Mouse (Mus musculus) myocyte (in vitro differentiated cells): ENCODE results near the gene Hoxa2. TPM values are rescaled to one million over a fixed set of nuclear protein-coding genes. Genes with fewer than 3 reads are reported as not detected.

Experiments
- H3K27me3 ChIP-seq: one replicate; pipeline ENCODE4 v1.6.1; 2011; ENCODE audit not compliant: control insufficient read depth, insufficient read depth, insufficient read length
- H3K36me3 ChIP-seq: one replicate; pipeline ENCODE4 v1.6.1; 2011; ENCODE audit not compliant: control insufficient read depth, insufficient read depth
- H3K4me2 ChIP-seq: one replicate; pipeline ENCODE4 v1.6.1; 2011; ENCODE audit warnings: low read depth, control low read depth
- H3K4me3 ChIP-seq: one replicate; pipeline ENCODE4 v1.5.1; 2011; ENCODE audit warnings: mild to moderate bottlenecking, control low read depth, moderate library complexity
- H3K79me2 ChIP-seq: one replicate; pipeline ENCODE4 v1.6.1; 2011; ENCODE audit not compliant: control insufficient read depth, insufficient read depth
- H3ac ChIP-seq: one replicate; pipeline ENCODE4 v1.6.1; 2011; ENCODE audit not compliant: control insufficient read depth, insufficient read length
- CEBPB ChIP-seq: IDR thresholded peaks from 2 replicates; pipeline ENCODE4 v1.6.1; 2011; ENCODE audit warnings: mild to moderate bottlenecking, moderate library complexity; ENCODE audit not compliant: poor library complexity, insufficient read depth, severe bottlenecking
- E2F4 ChIP-seq: IDR thresholded peaks from one replicate; pipeline ENCODE4 v1.6.1; 2011; ENCODE audit warnings: mild to moderate bottlenecking, control low read depth, moderate library complexity; ENCODE audit not compliant: insufficient read depth
- MAX ChIP-seq: IDR thresholded peaks from one replicate; pipeline ENCODE4 v1.6.1; 2011; ENCODE audit warnings: low read depth, mild to moderate bottlenecking, control low read depth
- MYOD1 ChIP-seq, 3 experiments: IDR thresholded peaks; one replicate each; pipeline ENCODE4 v1.6.1; 2011; ENCODE audit warnings: control low read depth in 2 of 3, low read depth in 2 of 3, mild to moderate bottlenecking in 2 of 3, moderate library complexity in 1 of 3; ENCODE audit not compliant: insufficient read length in 2 of 3, control insufficient read depth in 1 of 3
- MYOG ChIP-seq, 3 experiments: IDR thresholded peaks; one replicate each; pipeline ENCODE4 v1.6.1; 2011; ENCODE audit warnings: control low read depth in 2 of 3, low read depth in 2 of 3, mild to moderate bottlenecking in 2 of 3; ENCODE audit not compliant: insufficient read length in 2 of 3, control insufficient read depth in 1 of 3, insufficient read depth in 1 of 3
- POLR2A ChIP-seq: IDR thresholded peaks from one replicate; pipeline ENCODE4 v1.6.1; 2011; ENCODE audit warnings: low read depth, mild to moderate bottlenecking, control low read depth, moderate library complexity; ENCODE audit not compliant: insufficient read length
- POLR2AphosphoS2 ChIP-seq: IDR thresholded peaks from one replicate; pipeline ENCODE4 v1.6.1; 2011; ENCODE audit warnings: low read depth, control low read depth; ENCODE audit not compliant: insufficient read length
- REST ChIP-seq: IDR thresholded peaks from one replicate; pipeline ENCODE4 v1.6.1; 2011; ENCODE audit warnings: mild to moderate bottlenecking, control low read depth, moderate library complexity; ENCODE audit not compliant: insufficient read depth, insufficient read length
- SRF ChIP-seq: IDR thresholded peaks from one replicate; pipeline ENCODE4 v1.6.1; 2011; ENCODE audit warnings: low read depth; ENCODE audit not compliant: control insufficient read depth, insufficient read length
- TCF12 ChIP-seq: IDR thresholded peaks from one replicate; pipeline ENCODE4 v1.6.1; 2011; ENCODE audit warnings: mild to moderate bottlenecking, control low read depth; ENCODE audit not compliant: poor library complexity, insufficient read depth, severe bottlenecking
- TCF3 ChIP-seq: IDR thresholded peaks from one replicate; pipeline ENCODE4 v1.6.1; 2011; ENCODE audit warnings: low read depth, control low read depth; ENCODE audit not compliant: insufficient read length
- USF1 ChIP-seq: IDR thresholded peaks from one replicate; pipeline ENCODE4 v1.6.1; 2011; ENCODE audit warnings: low read depth, mild to moderate bottlenecking, control low read depth, moderate library complexity
- polyA plus RNA-seq: library from polyadenylated mRNA; unstranded; fragments of >200 nt; fragmentation: generic; extraction: Trizol; gene quantifications from one replicate; pipeline ENCODE4 v1.2.1, GENCODE M21; 2012; ENCODE audit warnings: missing spikeins

Gene Hoxa2
- polyA plus RNA-seq, 1 experiment: 0.32 TPM

- Histone ChIP-seq H3K79me2 (peaks cover 5% of the 10 kb centered on the region), H3K27me3 (no peaks in the 10 kb centered on the region), H3K4me2 (no peak overlapping the region), H3ac (no peak overlapping the region), H3K4me3 (no peak overlapping the region), H3K36me3 (peaks cover 16% of the 10 kb centered on the region)
- TF ChIP-seq MAX (no peak), USF1 (no peak), MYOD1 (IDR thresholded peaks at IDR 0.05; ENCODE audit: control insufficient read depth in 1 of 3, insufficient read length in 2 of 3, low read depth in 2 of 3) (no peak), TCF3 (no peak), E2F4 (no peak), SRF (no peak), CEBPB (no peak), TCF12 (no peak), POLR2A (no peak), REST (no peak), POLR2AphosphoS2 (no peak), MYOG (IDR thresholded peaks at IDR 0.05; ENCODE audit: control insufficient read depth in 1 of 3, insufficient read depth in 1 of 3, insufficient read length in 2 of 3, low read depth in 2 of 3) (no peak)
These were observed 38.9 kb upstream of the Hoxa2 start for GRCm38 (mm10) chr6:52203371-52204049.

GRCm38 (mm10) chr6:52203121-52203370, 38.4 kb upstream of the Hoxa2 start:
- no peak overlapping the region for H3K4me3 ChIP-seq
- TF ChIP-seq SRF (no peak), CEBPB (no peak), TCF12 (no peak), REST (no peak), POLR2A (no peak), E2F4 (no peak)
- H3K36me3 ChIP-seq: peaks cover 16% of the 10 kb centered on the region
- no peak overlapping the region for H3K4me2 ChIP-seq
- no peak overlapping the region for H3ac ChIP-seq
- no peaks in the 10 kb centered on the region for H3K27me3 ChIP-seq
- H3K79me2 ChIP-seq: peaks cover 5% of the 10 kb centered on the region

GRCm38 (mm10) chr6:52202362-52203120, 37.9 kb upstream of the Hoxa2 start:
- Histone ChIP-seq H3K27me3 (no peaks in the 10 kb centered on the region), H3ac (no peak overlapping the region), H3K4me3 (no peak overlapping the region), H3K79me2 (peaks cover under 1% of the 10 kb centered on the region), H3K36me3 (peaks cover 16% of the 10 kb centered on the region), H3K4me2 (no peak overlapping the region)
- TF ChIP-seq SRF (no peak), MYOG (IDR thresholded peaks at IDR 0.05; ENCODE audit: control insufficient read depth in 1 of 3, insufficient read depth in 1 of 3, insufficient read length in 2 of 3, low read depth in 2 of 3) (no peak)

GRCm38 (mm10) chr6:52201269-52201668, 36.6 kb upstream of the Hoxa2 start:
- H3K4me2 ChIP-seq: no peak overlapping the region
- no peaks in the 10 kb centered on the region for H3K79me2 ChIP-seq
- no peak overlapping the region for H3K4me3 ChIP-seq
- H3ac ChIP-seq: no peak overlapping the region
- no peak for TF ChIP-seq SRF
- no peak for TF ChIP-seq REST
- TF ChIP-seq TCF3: no peak
- TF ChIP-seq MYOG (IDR thresholded peaks at IDR 0.05; ENCODE audit: control insufficient read depth in 1 of 3, insufficient read depth in 1 of 3, insufficient read length in 2 of 3, low read depth in 2 of 3): no peak
- TF ChIP-seq POLR2AphosphoS2: no peak
- no peak for TF ChIP-seq E2F4
- TF ChIP-seq POLR2A: no peak
- TF ChIP-seq CEBPB: no peak
- TF ChIP-seq TCF12: no peak
- no peak for TF ChIP-seq MYOD1 (IDR thresholded peaks at IDR 0.05; ENCODE audit: control insufficient read depth in 1 of 3, insufficient read length in 2 of 3, low read depth in 2 of 3)
- no peak for TF ChIP-seq MAX
- no peak for TF ChIP-seq USF1
- no peaks in the 10 kb centered on the region for H3K27me3 ChIP-seq
- H3K36me3 ChIP-seq: peaks cover 16% of the 10 kb centered on the region

DNA sequence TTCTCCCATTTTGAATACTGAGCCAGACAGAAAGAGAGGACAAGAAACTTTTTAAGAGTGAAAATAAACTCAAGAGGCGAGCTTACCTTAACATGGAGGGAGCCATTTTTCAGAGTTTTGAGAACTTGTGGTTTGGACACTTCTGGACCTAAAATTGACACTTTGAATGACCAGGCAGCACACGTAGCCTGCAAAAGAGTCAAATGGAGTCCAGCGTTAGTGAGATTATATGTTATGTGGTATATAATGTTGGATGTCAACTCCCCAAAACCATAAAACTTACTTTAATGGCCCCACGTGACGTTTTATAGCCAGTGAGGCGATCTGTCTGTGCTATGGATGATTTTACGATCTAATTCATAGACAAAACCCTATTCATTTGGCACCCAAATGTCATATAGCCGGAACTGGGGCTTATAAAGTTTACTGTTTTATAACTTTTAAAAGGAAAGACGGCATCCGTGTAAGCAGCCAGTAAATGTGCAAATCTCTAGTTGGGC, 36.2 kb upstream of the Hoxa2 start:
- H3K27me3 ChIP-seq: no peaks in the 10 kb centered on the region
- H3K4me3 ChIP-seq: no peak overlapping the region
- no peak for TF ChIP-seq E2F4
- TF ChIP-seq CEBPB: no peak
- no peak for TF ChIP-seq TCF3
- no peak for TF ChIP-seq TCF12
- TF ChIP-seq SRF: no peak
- H3ac ChIP-seq: no peak overlapping the region
- H3K36me3 ChIP-seq: peaks cover 16% of the 10 kb centered on the region
- no peak overlapping the region for H3K4me2 ChIP-seq
- H3K79me2 ChIP-seq: no peaks in the 10 kb centered on the region
